Mouse (Mus musculus) right cerebral cortex, postnatal 25 days (tissue): ENCODE results near the gene Smc6.

Experiments
- DNase-seq: peaks from one replicate; pipeline ENCODE4 v3.0.0; 2022

Gene Smc6

GRCm38 (mm10) chr12:11265382-11266281, at the start of gene Smc6, which contains the start of gene Gen1:
TSS of gene Smc6 (plus strand) at chr12:11265886.
TSS of gene Gen1 (minus strand) at chr12:11265801.
- DNase-seq: peak; percentile 89

- no peak for DNase-seq
These were observed 49.2 kb upstream of the Smc6 start for GRCm38 (mm10) chr12:11216454-11216853.

- DNase-seq: no peak
These were observed 47.9 kb upstream of the Smc6 start for GRCm38 (mm10) chr12:11217726-11218250.

- DNase-seq: no peak
These were observed 44.0 kb upstream of the Smc6 start for GRCm38 (mm10) chr12:11221524-11222330.

GRCm38 (mm10) chr12:11222566-11222965, 43.1 kb upstream of the Smc6 start:
- no peak for DNase-seq

GRCm38 (mm10) chr12:11223090-11223489, 42.6 kb upstream of the Smc6 start:
- no peak for DNase-seq

GRCm38 (mm10) chr12:11224722-11225121, 41.0 kb upstream of the Smc6 start:
- DNase-seq: no peak

GRCm38 (mm10) chr12:11226123-11226522, 39.6 kb upstream of the Smc6 start:
- DNase-seq: no peak

GRCm38 (mm10) chr12:11226529-11227268, 39.0 kb upstream of the Smc6 start:
- no peak for DNase-seq

GRCm38 (mm10) chr12:11230267-11230666, 35.4 kb upstream of the Smc6 start:
- no peak for DNase-seq

- no peak for DNase-seq
These were observed 29.7 kb upstream of the Smc6 start for GRCm38 (mm10) chr12:11235996-11236395.

- DNase-seq: no peak
These were observed 18.2 kb upstream of the Smc6 start for GRCm38 (mm10) chr12:11247460-11247859.

GRCm38 (mm10) chr12:11250322-11250721, 15.4 kb upstream of the Smc6 start:
- DNase-seq: no peak

GRCm38 (mm10) chr12:11264895-11265294, 791 bp upstream of the Smc6 start:
- no peak for DNase-seq

- no peak for DNase-seq
These were observed 748 bp downstream of the Smc6 start for GRCm38 (mm10) chr12:11266282-11266985.

- DNase-seq: no peak
These were observed 1.3 kb downstream of the Smc6 start for GRCm38 (mm10) chr12:11267030-11267429.

- DNase-seq: no peak
These were observed 6.9 kb downstream of the Smc6 start for GRCm38 (mm10) chr12:11272568-11272967.

GRCm38 (mm10) chr12:11273185-11273584, 7.5 kb downstream of the Smc6 start:
- no peak for DNase-seq

GRCm38 (mm10) chr12:11276632-11277031, 10.9 kb downstream of the Smc6 start:
- no peak for DNase-seq

GRCm38 (mm10) chr12:11277207-11277606, 11.5 kb downstream of the Smc6 start:
- no peak for DNase-seq

GRCm38 (mm10) chr12:11279886-11280285, 14.2 kb downstream of the Smc6 start:
- DNase-seq: no peak

GRCm38 (mm10) chr12:11281584-11281983, 15.9 kb downstream of the Smc6 start:
- DNase-seq: no peak
